Comparison of ENCODE assay signal across 8 mouse cellular contexts in genomic region chr9:54700174-54700475, GRCm38 (mm10). TPM values are rescaled to one million over a fixed set of nuclear protein-coding genes. Genes with fewer than 3 reads are reported as not detected.
DNase-seq lines count a peak whose midpoint lies in the region; ATAC-seq and TF ChIP-seq lines count a peak whose summit lies in the region.

No protein-coding gene starts in this region.

- peak overlapping the region; percentile 87 for H3K4me3 ChIP-seq in left cerebral cortex, adult 2 months
- H3K4me3 ChIP-seq in embryonic facial prominence, embryonic 11.5 days (ENCODE audit: low read depth, low read length): peak overlapping the region; percentile 59
- H3K4me3 ChIP-seq in hindbrain, embryonic 12.5 days: peak overlapping the region; percentile 63
- H3K4me3 ChIP-seq in lung, postnatal 0 days (ENCODE audit: low read depth, low read length): peak overlapping the region; percentile 71

- DNase-seq in left cerebral cortex, adult 2 months (ENCODE audit: extremely low spot score in 1 of 2, low spot score in 2 of 2): peak in 1 of 2 experiments; percentile 50
- DNase-seq in left cerebral cortex, postnatal 4 days: no peak
- no peak for DNase-seq in embryonic facial prominence, embryonic 11.5 days (ENCODE audit: low spot score)
- peak; percentile 28 for DNase-seq in lung, postnatal 0 days (ENCODE audit: low spot score)
- DNase-seq in gastrocnemius, postnatal 25 days: no peak
- no peak for DNase-seq in urinary bladder, postnatal 4 days (ENCODE audit: low spot score in 2 of 2)
- no peak for DNase-seq in cerebellum, adult 11 months

- H3K27ac ChIP-seq in left cerebral cortex, adult 2 months: peak overlapping the region; percentile 87
- H3K27ac ChIP-seq in embryonic facial prominence, embryonic 11.5 days (replicated peaks; ENCODE audit: low read depth, low read length): no peak overlapping the region
- no peak overlapping the region for H3K27ac ChIP-seq in hindbrain, embryonic 12.5 days
- H3K27ac ChIP-seq in lung, postnatal 0 days (ENCODE audit: low read length): 0 out of 2 replicates have a peak overlapping the region, but pooled peaks have one; percentile 22

- H3K4me2 ChIP-seq in embryonic facial prominence, embryonic 11.5 days (ENCODE audit: low read depth, low read length): peak overlapping the region; percentile 93
- peak overlapping the region; percentile 91 for H3K4me2 ChIP-seq in hindbrain, embryonic 12.5 days (replicated peaks)
- peak overlapping the region; percentile 82 for H3K4me2 ChIP-seq in lung, postnatal 0 days (replicated peaks; ENCODE audit: low read depth, low read length)

- peak overlapping the region; percentile 71 for H3K9ac ChIP-seq in embryonic facial prominence, embryonic 11.5 days (replicated peaks; ENCODE audit: low read length)
- no peak overlapping the region for H3K9ac ChIP-seq in hindbrain, embryonic 12.5 days
- H3K9ac ChIP-seq in lung, postnatal 0 days (replicated peaks; ENCODE audit: low read depth): peak overlapping the region; percentile 57

- peaks cover 8% of the 10 kb centered on the region for H3K27me3 ChIP-seq in embryonic facial prominence, embryonic 11.5 days (ENCODE audit: control insufficient read depth, insufficient read depth, low read length)
- H3K27me3 ChIP-seq in hindbrain, embryonic 12.5 days: peaks cover 38% of the 10 kb centered on the region
- no peaks in the 10 kb centered on the region for H3K27me3 ChIP-seq in lung, postnatal 0 days (replicated peaks; ENCODE audit: insufficient read depth, low read length)

- 23% methylated on average over 9 of the region's 9 CpGs for WGBS in embryonic facial prominence, embryonic 11.5 days
- WGBS in hindbrain, embryonic 12.5 days: 31% methylated on average over 9 of the region's 9 CpGs
- 7% methylated on average over 9 of the region's 9 CpGs for WGBS in lung, postnatal 0 days

- TF ChIP-seq EP300 in lung, postnatal 0 days (IDR thresholded peaks at IDR 0.05): no peak

- no peak for ATAC-seq in embryonic facial prominence, embryonic 11.5 days (replicated peaks; ENCODE audit: insufficient number of reproducible peaks, low FRiP score, low TSS enrichment, low read depth)
- ATAC-seq in hindbrain, embryonic 12.5 days (ENCODE audit: low FRiP score): no peak
- no peak for ATAC-seq in lung, postnatal 0 days

- H3K9me3 ChIP-seq in embryonic facial prominence, embryonic 11.5 days (replicated peaks; ENCODE audit: control insufficient read depth, low read length): no peaks in the 10 kb centered on the region
- H3K9me3 ChIP-seq in hindbrain, embryonic 12.5 days (replicated peaks): no peaks in the 10 kb centered on the region
- no peaks in the 10 kb centered on the region for H3K9me3 ChIP-seq in lung, postnatal 0 days (ENCODE audit: low read length)

- TF ChIP-seq CTCF in left cerebral cortex, adult 2 months (IDR thresholded peaks at IDR 0.05): no peak
- TF ChIP-seq CTCF in lung, postnatal 0 days (IDR thresholded peaks at IDR 0.05): no peak

- H3K36me3 ChIP-seq in embryonic facial prominence, embryonic 11.5 days (replicated peaks; ENCODE audit: control insufficient read depth, insufficient read depth, low read depth, low read length): no peaks in the 10 kb centered on the region
- H3K36me3 ChIP-seq in hindbrain, embryonic 12.5 days: no peaks in the 10 kb centered on the region
- no peaks in the 10 kb centered on the region for H3K36me3 ChIP-seq in lung, postnatal 0 days (ENCODE audit: insufficient read depth, low read length)

- intact Hi-C loops in left cerebral cortex, adult 2 months (cut with DNase I): no loop called here
- intact Hi-C loops in left cerebral cortex, postnatal 4 days (cut with DNase I): no loop called here

- H3K4me1 ChIP-seq in embryonic facial prominence, embryonic 11.5 days (ENCODE audit: control insufficient read depth, insufficient read depth, low read length): peaks cover 3% of the 10 kb centered on the region
- peaks cover 13% of the 10 kb centered on the region for H3K4me1 ChIP-seq in hindbrain, embryonic 12.5 days
- peaks cover 3% of the 10 kb centered on the region; the same call in 1 of the 2 replicates for H3K4me1 ChIP-seq in lung, postnatal 0 days (ENCODE audit: insufficient read depth, low read depth, low read length)

RNA-seq across cellular contexts. Expression of gene Dnaja4, which starts 1.5 kb away (rescaled TPM):
- 10 to 100 TPM; 40.3 to 44.1 TPM for total RNA-seq in left cerebral cortex, adult 2 months (2021)
- 10 to 100 TPM; 11.8 to 13.0 TPM for total RNA-seq in left cerebral cortex, postnatal 4 days (2021)
- 4.2 and 4.7 TPM in 2 replicates for polyA plus RNA-seq in embryonic facial prominence, embryonic 11.5 days (2014; fragmentation: Nextera tagmentation; extraction: Ambion mirVana)
- polyA plus RNA-seq in hindbrain, embryonic 12.5 days (2016; fragmentation: Nextera tagmentation; extraction: Ambion mirVana): 7.1 and 7.5 TPM in 2 replicates
- 15.2 and 17.7 TPM in 2 replicates for polyA plus RNA-seq in lung, postnatal 0 days (2015; fragmentation: Nextera tagmentation; extraction: Ambion mirVana)
- total RNA-seq in gastrocnemius, postnatal 25 days (2021): 100 to 1,000 TPM in 1 of 2 experiments, 10 to 100 TPM in 1; 62.5 to 147 TPM

RNA-seq across cellular contexts. Expression of gene Wdr61, which starts 34.2 kb away (rescaled TPM):
- 10 to 100 TPM; 49.7 to 62.1 TPM for total RNA-seq in left cerebral cortex, adult 2 months (2021)
- total RNA-seq in left cerebral cortex, postnatal 4 days (2021): 10 to 100 TPM; 50.9 to 56.9 TPM
- polyA plus RNA-seq in embryonic facial prominence, embryonic 11.5 days (2014; fragmentation: Nextera tagmentation; extraction: Ambion mirVana): 196 and 206 TPM in 2 replicates
- 117 and 128 TPM in 2 replicates for polyA plus RNA-seq in hindbrain, embryonic 12.5 days (2016; fragmentation: Nextera tagmentation; extraction: Ambion mirVana)
- polyA plus RNA-seq in lung, postnatal 0 days (2015; fragmentation: Nextera tagmentation; extraction: Ambion mirVana): 116 and 126 TPM in 2 replicates
- 10 to 100 TPM; 18.0 to 19.1 TPM for total RNA-seq in gastrocnemius, postnatal 25 days (2021)

RNA-seq across cellular contexts. Expression of gene Acsbg1, which starts 38.5 kb away (rescaled TPM):
- 100 to 1,000 TPM; 114 to 132 TPM for total RNA-seq in left cerebral cortex, adult 2 months (2021)
- total RNA-seq in left cerebral cortex, postnatal 4 days (2021): 10 to 100 TPM; 37.5 to 43.1 TPM
- 1.4 and 2.8 TPM in 2 replicates for polyA plus RNA-seq in embryonic facial prominence, embryonic 11.5 days (2014; fragmentation: Nextera tagmentation; extraction: Ambion mirVana)
- polyA plus RNA-seq in hindbrain, embryonic 12.5 days (2016; fragmentation: Nextera tagmentation; extraction: Ambion mirVana): 6.0 and 6.2 TPM in 2 replicates
- polyA plus RNA-seq in lung, postnatal 0 days (2015; fragmentation: Nextera tagmentation; extraction: Ambion mirVana): 0.10 and 0.17 TPM in 2 replicates
- total RNA-seq in gastrocnemius, postnatal 25 days (2021): under 1 TPM; 0.32 to 0.33 TPM

Comparison
In these comparisons a context has a peak if more than half of its experiments do, and no peak if none do; other contexts are left out.
1. H3K27ac ChIP-seq: peak in left cerebral cortex, adult 2 months (single experiment) and lung, postnatal 0 days (single experiment); none in embryonic facial prominence, embryonic 11.5 days (single experiment) and hindbrain, embryonic 12.5 days (single experiment).
2. RNA of gene Acsbg1, which starts 38.5 kb away (total RNA-seq): 114 to 132 TPM in left cerebral cortex, adult 2 months and 37.5 to 43.1 TPM in left cerebral cortex, postnatal 4 days; 0.32 to 0.33 TPM in gastrocnemius, postnatal 25 days; every median in the first group is over 10 times any median in the second.
3. Peak in every context shown above with its lines, with median percentiles within 50 percentile points of each other: H3K4me3 ChIP-seq and H3K4me2 ChIP-seq.